21 mouse cellular contexts compared by ENCODE assay signal in genomic region chr3:126944838-126945237, GRCm38 (mm10).
DNase-seq lines count a peak whose midpoint lies in the region; ATAC-seq and TF ChIP-seq lines count a peak whose summit lies in the region.
"Had no signal": no experiment of that assay in that cellular context is flagged by ENCODE, and none has a peak within 500 bp of the region (broad histone marks: within the 10 kb centered on the region; RNA-seq: fewer than 3 reads in every experiment).

No protein-coding gene starts in this region.

- H3K27me3 ChIP-seq in forebrain, postnatal 0 days (ENCODE audit: insufficient read depth, low read length) = no peaks in the 10 kb centered on the region
- H3K27me3 ChIP-seq in forebrain, embryonic 11.5 days (ENCODE audit: control insufficient read depth, insufficient read depth, low read length) = no peaks in the 10 kb centered on the region
- no peaks in the 10 kb centered on the region for H3K27me3 ChIP-seq in hindbrain, postnatal 0 days (ENCODE audit: insufficient read depth, low read length)
- no peaks in the 10 kb centered on the region for H3K27me3 ChIP-seq in hindbrain, embryonic 10.5 days (ENCODE audit: insufficient read depth, poor library complexity, severe bottlenecking)
- H3K27me3 ChIP-seq in Patski = no peaks in the 10 kb centered on the region
- H3K27me3 ChIP-seq: forebrain, embryonic 15.5 days; hindbrain, embryonic 15.5 days; liver, embryonic 13.5 days had no signal

- H3K27ac ChIP-seq in forebrain, postnatal 0 days (ENCODE audit: low read depth, low read length) = no peak overlapping the region
- no peak overlapping the region for H3K27ac ChIP-seq in forebrain, embryonic 11.5 days (ENCODE audit: low read depth, low read length)
- H3K27ac ChIP-seq in hindbrain, postnatal 0 days = no peak overlapping the region
- H3K27ac ChIP-seq in hindbrain, embryonic 10.5 days = no peak overlapping the region
- H3K27ac ChIP-seq: forebrain, embryonic 15.5 days; hindbrain, embryonic 15.5 days; kidney, postnatal 0 days; layer of hippocampus, adult 2 months; limb, embryonic 10.5 days; liver, embryonic 13.5 days; midbrain, embryonic 10.5 days; stomach, postnatal 0 days had no signal

- H3K4me3 ChIP-seq in forebrain, postnatal 0 days (ENCODE audit: low read depth, low read length) = no peak overlapping the region
- H3K4me3 ChIP-seq in forebrain, embryonic 11.5 days (ENCODE audit: low read depth, low read length) = no peak overlapping the region
- no peak overlapping the region for H3K4me3 ChIP-seq in hindbrain, postnatal 0 days (ENCODE audit: low read length)
- H3K4me3 ChIP-seq in hindbrain, embryonic 10.5 days = no peak overlapping the region
- H3K4me3 ChIP-seq: erythroblast, embryonic 14.5 days; forebrain, embryonic 15.5 days; hindbrain, embryonic 15.5 days; layer of hippocampus, adult 2 months; limb, embryonic 10.5 days; liver, embryonic 13.5 days; midbrain, embryonic 10.5 days had no signal

- ATAC-seq in forebrain, postnatal 0 days = 0 out of 2 replicates have a peak, but pooled peaks have one; percentile 12
- ATAC-seq in forebrain, embryonic 11.5 days (replicated peaks; ENCODE audit: low FRiP score) = no peak
- 0 out of 2 replicates have a peak, but pooled peaks have one; percentile 5 for ATAC-seq in hindbrain, postnatal 0 days
- peak; percentile 33 for ATAC-seq in Patski
- ATAC-seq in megakaryocyte progenitor cell, adult 5-6 weeks (replicated peaks; ENCODE audit: poor library complexity) = peak; percentile 46
- ATAC-seq: forebrain, embryonic 15.5 days; intestine, postnatal 0 days had no signal

- CTCF ChIA-PET in Patski (lab: Charles Lee) = interaction anchor here (1.3 to 1.7 kb wide), 4 partner anchors 10 to 32 kb away, joined by 3 to 5 read pairs (median 4); no protein-coding TSS in a partner anchor

- no peaks in the 10 kb centered on the region for H3K9me3 ChIP-seq in forebrain, postnatal 0 days (ENCODE audit: low read length)
- H3K9me3 ChIP-seq in forebrain, embryonic 11.5 days (ENCODE audit: control insufficient read depth, low read length) = no peaks in the 10 kb centered on the region
- no peaks in the 10 kb centered on the region for H3K9me3 ChIP-seq in hindbrain, postnatal 0 days (ENCODE audit: low read length)
- 0 out of 2 replicates have a peak, but pooled peaks cover 10% of the 10 kb centered on the region for H3K9me3 ChIP-seq in hindbrain, embryonic 10.5 days
- H3K9me3 ChIP-seq: forebrain, embryonic 15.5 days; hindbrain, embryonic 15.5 days; limb, embryonic 10.5 days; liver, embryonic 13.5 days had no signal

- TF ChIP-seq CTCF in forebrain, postnatal 0 days (IDR thresholded peaks at IDR 0.05; ENCODE audit: low read depth) = no peak
- no peak for TF ChIP-seq CTCF in hindbrain, postnatal 0 days (IDR thresholded peaks at IDR 0.05; ENCODE audit: low read depth)
- no peak for TF ChIP-seq CTCF in Patski (IDR thresholded peaks at IDR 0.05)

- H3K4me1 ChIP-seq in forebrain, postnatal 0 days (ENCODE audit: insufficient read depth) = no peaks in the 10 kb centered on the region
- no peaks in the 10 kb centered on the region for H3K4me1 ChIP-seq in forebrain, embryonic 11.5 days (replicated peaks; ENCODE audit: control insufficient read depth, insufficient read depth, low read length)
- no peaks in the 10 kb centered on the region for H3K4me1 ChIP-seq in hindbrain, postnatal 0 days (ENCODE audit: insufficient read depth, low read length)
- 0 out of 2 replicates have a peak, but pooled peaks cover 3% of the 10 kb centered on the region for H3K4me1 ChIP-seq in hindbrain, embryonic 10.5 days (replicated peaks)
- H3K4me1 ChIP-seq: forebrain, embryonic 15.5 days; hindbrain, embryonic 15.5 days; liver, embryonic 13.5 days had no signal

- no peak overlapping the region for H3K4me2 ChIP-seq in forebrain, postnatal 0 days (ENCODE audit: low read depth)
- no peak overlapping the region for H3K4me2 ChIP-seq in forebrain, embryonic 11.5 days (ENCODE audit: low read depth, low read length, severe bottlenecking)
- H3K4me2 ChIP-seq in hindbrain, postnatal 0 days (ENCODE audit: low read depth, low read length) = no peak overlapping the region
- H3K4me2 ChIP-seq: forebrain, embryonic 15.5 days; hindbrain, embryonic 15.5 days; liver, embryonic 13.5 days had no signal

- POLR2A ChIA-PET in Patski (lab: Charles Lee) = no interaction called here

- H3K9ac ChIP-seq in forebrain, postnatal 0 days = no peak overlapping the region
- H3K9ac ChIP-seq in forebrain, embryonic 11.5 days (ENCODE audit: low read length) = no peak overlapping the region
- H3K9ac ChIP-seq in hindbrain, postnatal 0 days (replicated peaks; ENCODE audit: low read length) = no peak overlapping the region
- H3K9ac ChIP-seq: forebrain, embryonic 15.5 days; hindbrain, embryonic 15.5 days; liver, embryonic 13.5 days had no signal

- no peak for DNase-seq in forebrain, postnatal 0 days
- DNase-seq in forebrain, embryonic 11.5 days (ENCODE audit: low spot score) = no peak
- no peak for DNase-seq in hindbrain, postnatal 0 days (ENCODE audit: low spot score)
- DNase-seq in hindbrain, embryonic 10.5 days (ENCODE audit: low spot score) = no peak
- DNase-seq in Patski (ENCODE audit: low read depth, low spot score) = no peak
- DNase-seq in testis, postnatal 10 days (ENCODE audit: low spot score) = no peak
- DNase-seq in cerebellum, adult 9-10 months = no peak
- DNase-seq: liver, embryonic 13.5 days; lung, postnatal 14 days; right cerebral cortex, postnatal 14 days; thymus, postnatal 36 days had no signal

- H3K36me3 ChIP-seq in forebrain, postnatal 0 days (ENCODE audit: insufficient read depth) = peaks cover 78% of the 10 kb centered on the region
- H3K36me3 ChIP-seq in forebrain, embryonic 11.5 days (ENCODE audit: control insufficient read depth, insufficient read depth, low read length) = peaks cover 7% of the 10 kb centered on the region
- H3K36me3 ChIP-seq in hindbrain, postnatal 0 days (ENCODE audit: insufficient read depth, low read length) = peaks cover 45% of the 10 kb centered on the region
- peaks cover 84% of the 10 kb centered on the region for H3K36me3 ChIP-seq in hindbrain, embryonic 10.5 days
- H3K36me3 ChIP-seq: liver, embryonic 13.5 days had no signal

- in situ Hi-C loops in Patski (cut with MboI; ENCODE audit: low pct_unique_long_range_greater_than_20kb) = no loop called here

- 75% methylated on average over 4 of the region's 4 CpGs for WGBS in forebrain, postnatal 0 days
- WGBS in forebrain, embryonic 11.5 days = 74% methylated on average over 4 of the region's 4 CpGs
- 59% methylated on average over 4 of the region's 4 CpGs for WGBS in hindbrain, postnatal 0 days
- 74% methylated on average over 4 of the region's 4 CpGs for whole genome bisulfite sequencing in hindbrain, embryonic 10.5 days
